Mouse (Mus musculus): ENCODE results near the gene Hpn.

The Hpn gene

GRCm38 (mm10) chr7:31126851-31127724, 12.0 kb upstream of the Hpn start, which contains the start of gene Scn1b:
Gene Scn1b, minus strand, starts transcription at chr7:31127003.
- Histone ChIP-seq H3K36me3 (ENCODE audit: control insufficient read depth, insufficient read depth, low read length, poor library complexity, severe bottlenecking) (peaks cover 2% of the 10 kb centered on the region; the same call in 1 of the 2 replicates), H3K27me3 (ENCODE audit: control insufficient read depth, insufficient read depth, low read length, poor library complexity, severe bottlenecking) (peaks cover 2% of the 10 kb centered on the region; the same call in 1 of the 2 replicates)
- DNase-seq (ENCODE audit: low read depth, low spot score), result peak; percentile 20

- peaks cover 2% of the 10 kb centered on the region; the same call in 1 of the 2 replicates for H3K27me3 ChIP-seq (ENCODE audit: control insufficient read depth, insufficient read depth, low read length, poor library complexity, severe bottlenecking)
- peaks cover 2% of the 10 kb centered on the region; the same call in 1 of the 2 replicates for H3K36me3 ChIP-seq (ENCODE audit: control insufficient read depth, insufficient read depth, low read length, poor library complexity, severe bottlenecking)
- no peak for DNase-seq (ENCODE audit: low read depth, low spot score)
Observed at GRCm38 (mm10) chr7:31126211-31126751, 11.2 kb upstream of the Hpn start.

- Histone ChIP-seq H3K36me3 (ENCODE audit: control insufficient read depth, insufficient read depth, low read length, poor library complexity, severe bottlenecking) (peaks cover 2% of the 10 kb centered on the region; the same call in 1 of the 2 replicates), H3K27me3 (ENCODE audit: control insufficient read depth, insufficient read depth, low read length, poor library complexity, severe bottlenecking) (peaks cover 2% of the 10 kb centered on the region; the same call in 1 of the 2 replicates)
- no peak for DNase-seq (ENCODE audit: low read depth, low spot score)
Observed at GRCm38 (mm10) chr7:31125116-31125515, 10.0 kb upstream of the Hpn start.

- DNase-seq (ENCODE audit: low read depth, low spot score), result no peak
- H3K36me3 ChIP-seq (ENCODE audit: control insufficient read depth, insufficient read depth, low read length, poor library complexity, severe bottlenecking), result peaks cover under 1% of the 10 kb centered on the region; the same call in 1 of the 2 replicates
- peaks cover 2% of the 10 kb centered on the region; the same call in 1 of the 2 replicates for H3K27me3 ChIP-seq (ENCODE audit: control insufficient read depth, insufficient read depth, low read length, poor library complexity, severe bottlenecking)
Observed at GRCm38 (mm10) chr7:31124381-31124780, 9.3 kb upstream of the Hpn start.

GRCm38 (mm10) chr7:31123697-31124096, 8.6 kb upstream of the Hpn start:
- Histone ChIP-seq H3K27me3 (ENCODE audit: control insufficient read depth, insufficient read depth, low read length, poor library complexity, severe bottlenecking) (peaks cover 2% of the 10 kb centered on the region; the same call in 1 of the 2 replicates), H3K36me3 (ENCODE audit: control insufficient read depth, insufficient read depth, low read length, poor library complexity, severe bottlenecking) (no peaks in the 10 kb centered on the region)
- no peak for DNase-seq (ENCODE audit: low read depth, low spot score)

- Histone ChIP-seq H3K27me3 (ENCODE audit: control insufficient read depth, insufficient read depth, low read length, poor library complexity, severe bottlenecking) (peaks cover 2% of the 10 kb centered on the region; the same call in 1 of the 2 replicates), H3K36me3 (ENCODE audit: control insufficient read depth, insufficient read depth, low read length, poor library complexity, severe bottlenecking) (no peaks in the 10 kb centered on the region)
- DNase-seq (ENCODE audit: low read depth, low spot score), result no peak
Observed at GRCm38 (mm10) chr7:31122641-31123631, 7.8 kb upstream of the Hpn start.

- DNase-seq (ENCODE audit: low read depth, low spot score), result no peak
- H3K36me3 ChIP-seq (ENCODE audit: control insufficient read depth, insufficient read depth, low read length, poor library complexity, severe bottlenecking), result no peaks in the 10 kb centered on the region
- H3K27me3 ChIP-seq (ENCODE audit: control insufficient read depth, insufficient read depth, low read length, poor library complexity, severe bottlenecking), result no peaks in the 10 kb centered on the region
Observed at GRCm38 (mm10) chr7:31119556-31119955, 4.5 kb upstream of the Hpn start.

- no peaks in the 10 kb centered on the region for H3K27me3 ChIP-seq (ENCODE audit: control insufficient read depth, insufficient read depth, low read length, poor library complexity, severe bottlenecking)
- DNase-seq (ENCODE audit: low read depth, low spot score), result no peak
- H3K36me3 ChIP-seq (ENCODE audit: control insufficient read depth, insufficient read depth, low read length, poor library complexity, severe bottlenecking), result no peaks in the 10 kb centered on the region
Observed at GRCm38 (mm10) chr7:31118486-31118885, 3.4 kb upstream of the Hpn start.

GRCm38 (mm10) chr7:31117465-31117864, 2.4 kb upstream of the Hpn start:
- no peak for DNase-seq (ENCODE audit: low read depth, low spot score)
- no peaks in the 10 kb centered on the region for H3K27me3 ChIP-seq (ENCODE audit: control insufficient read depth, insufficient read depth, low read length, poor library complexity, severe bottlenecking)

GRCm38 (mm10) chr7:31116721-31117145, 1.6 kb upstream of the Hpn start:
- Histone ChIP-seq H3K27me3 (ENCODE audit: control insufficient read depth, insufficient read depth, low read length, poor library complexity, severe bottlenecking) (no peaks in the 10 kb centered on the region), H3K36me3 (ENCODE audit: control insufficient read depth, insufficient read depth, low read length, poor library complexity, severe bottlenecking) (no peaks in the 10 kb centered on the region)
- no peak for DNase-seq (ENCODE audit: low read depth, low spot score)

More at GRCm38 (mm10) chr7:31117465-31117864, 2.4 kb upstream of the Hpn start:
- no peaks in the 10 kb centered on the region for H3K36me3 ChIP-seq (ENCODE audit: control insufficient read depth, insufficient read depth, low read length, poor library complexity, severe bottlenecking)

- Histone ChIP-seq H3K36me3 (ENCODE audit: control insufficient read depth, insufficient read depth, low read length, poor library complexity, severe bottlenecking) (no peaks in the 10 kb centered on the region), H3K27me3 (ENCODE audit: control insufficient read depth, insufficient read depth, low read length, poor library complexity, severe bottlenecking) (no peaks in the 10 kb centered on the region)
- DNase-seq (ENCODE audit: low read depth, low spot score), result no peak
Observed at GRCm38 (mm10) chr7:31115587-31116043, 525 bp upstream of the Hpn start.

- Histone ChIP-seq H3K36me3 (ENCODE audit: control insufficient read depth, insufficient read depth, low read length, poor library complexity, severe bottlenecking) (no peaks in the 10 kb centered on the region), H3K27me3 (ENCODE audit: control insufficient read depth, insufficient read depth, low read length, poor library complexity, severe bottlenecking) (no peaks in the 10 kb centered on the region)
- no peak for DNase-seq (ENCODE audit: low read depth, low spot score)
Observed at GRCm38 (mm10) chr7:31114646-31115045, 444 bp downstream of the Hpn start.

- Histone ChIP-seq H3K27me3 (ENCODE audit: control insufficient read depth, insufficient read depth, low read length, poor library complexity, severe bottlenecking) (no peaks in the 10 kb centered on the region), H3K36me3 (ENCODE audit: control insufficient read depth, insufficient read depth, low read length, poor library complexity, severe bottlenecking) (no peaks in the 10 kb centered on the region)
- no peak for DNase-seq (ENCODE audit: low read depth, low spot score)
Observed at GRCm38 (mm10) chr7:31113800-31114199, 1.3 kb downstream of the Hpn start.

GRCm38 (mm10) chr7:31112036-31112435, 3.1 kb downstream of the Hpn start:
- Histone ChIP-seq H3K27me3 (ENCODE audit: control insufficient read depth, insufficient read depth, low read length, poor library complexity, severe bottlenecking) (no peaks in the 10 kb centered on the region), H3K36me3 (ENCODE audit: control insufficient read depth, insufficient read depth, low read length, poor library complexity, severe bottlenecking) (no peaks in the 10 kb centered on the region)
- no peak for DNase-seq (ENCODE audit: low read depth, low spot score)

Measured in splenic B cell, adult 2 months (primary cell).